28 mouse cellular contexts compared by ENCODE assay signal in the genomic region with DNA sequence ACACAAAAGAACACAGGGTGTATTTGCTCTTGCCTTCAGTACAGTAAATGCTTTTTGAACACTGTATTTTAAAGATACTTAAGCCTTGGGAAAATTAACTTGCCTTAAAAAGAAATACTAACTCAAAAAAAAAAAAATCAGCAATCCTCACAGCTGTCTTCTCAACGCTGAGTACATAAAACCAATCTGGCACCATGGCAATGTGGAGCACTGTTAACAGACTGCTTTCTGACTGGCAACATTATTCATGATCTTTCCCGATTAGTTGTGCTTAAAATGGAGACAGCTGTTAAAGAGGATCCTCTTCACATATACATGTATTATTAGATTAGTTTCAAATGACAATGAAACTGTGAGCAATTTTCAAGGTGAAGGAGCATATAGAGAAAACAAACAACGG.
DNase-seq lines count a peak whose midpoint lies in the region; ATAC-seq lines count a peak whose summit lies in the region.
"Had no signal": no experiment of that assay in that cellular context is flagged by ENCODE, and none has a peak within 500 bp of the region (broad histone marks: within the 10 kb centered on the region; RNA-seq: fewer than 3 reads in every experiment).

No protein-coding gene starts in this region.

- H3K9ac ChIP-seq in forebrain, embryonic 14.5 days (ENCODE audit: low read length) = no peak overlapping the region
- no peak overlapping the region for H3K9ac ChIP-seq in forebrain, embryonic 16.5 days (replicated peaks; ENCODE audit: low read depth, low read length)
- H3K9ac ChIP-seq: embryonic facial prominence, embryonic 13.5 days; heart, embryonic 12.5 days; limb, embryonic 15.5 days; liver, embryonic 14.5 days; lung, embryonic 15.5 days; neural tube, embryonic 12.5 days had no signal

- no peaks in the 10 kb centered on the region for H3K27me3 ChIP-seq in forebrain, embryonic 14.5 days (replicated peaks; ENCODE audit: control insufficient read depth, insufficient read depth, low read length)
- no peaks in the 10 kb centered on the region for H3K27me3 ChIP-seq in forebrain, embryonic 10.5 days (ENCODE audit: poor library complexity, severe bottlenecking)
- no peaks in the 10 kb centered on the region for H3K27me3 ChIP-seq in forebrain, embryonic 16.5 days (replicated peaks; ENCODE audit: control insufficient read depth, insufficient read depth, low read length)
- H3K27me3 ChIP-seq: embryonic facial prominence, embryonic 13.5 days; heart, embryonic 12.5 days; limb, embryonic 15.5 days; lung, embryonic 15.5 days; megakaryocyte, embryonic 14.5 days; neural tube, embryonic 12.5 days had no signal

- WGBS in forebrain, embryonic 14.5 days = 60% methylated on average over 3 of the region's 3 CpGs
- 82% methylated on average over 3 of the region's 3 CpGs for WGBS in forebrain, embryonic 10.5 days
- WGBS in forebrain, embryonic 16.5 days = 49% methylated on average over 3 of the region's 3 CpGs

- intact Hi-C loops in left cerebral cortex, postnatal 14 days (cut with DNase I) = no loop called here
- intact Hi-C loops in left cerebral cortex, postnatal 36 days (cut with DNase I) = no loop called here

- no peaks in the 10 kb centered on the region for H3K4me1 ChIP-seq in forebrain, embryonic 14.5 days (ENCODE audit: control insufficient read depth, insufficient read depth, low read length)
- H3K4me1 ChIP-seq in forebrain, embryonic 10.5 days = no peaks in the 10 kb centered on the region
- peaks cover 2% of the 10 kb centered on the region; the same call in 1 of the 2 replicates for H3K4me1 ChIP-seq in forebrain, embryonic 16.5 days (replicated peaks; ENCODE audit: control insufficient read depth, insufficient read depth, low read length)
- H3K4me1 ChIP-seq: embryonic facial prominence, embryonic 13.5 days; heart, embryonic 12.5 days; limb, embryonic 15.5 days; lung, embryonic 15.5 days; megakaryocyte, embryonic 14.5 days; neural tube, embryonic 12.5 days had no signal

- DNase-seq in forebrain, embryonic 14.5 days (ENCODE audit: low spot score) = peak; percentile 56
- DNase-seq in forebrain, embryonic 10.5 days (ENCODE audit: extremely low spot score, low spot score) = no peak
- DNase-seq in left cerebral cortex, postnatal 14 days (ENCODE audit: low spot score in 2 of 2) = peak; percentile 6 to 30
- no peak for DNase-seq in left cerebral cortex, postnatal 36 days (ENCODE audit: low spot score in 2 of 2)
- DNase-seq in telencephalon, adult 2 months (ENCODE audit: low read depth, low spot score) = peak; percentile 38
- no peak for DNase-seq in B cell, adult 2 months
- DNase-seq: adrenal gland, postnatal 36 days; cerebellum, adult 11-12 months; cerebellum, postnatal 25 days; gastrocnemius, postnatal 25 days; heart, adult 18-20 months; heart, postnatal 10 days; kidney, adult 9 months; kidney, postnatal 14 days; left cerebral cortex, postnatal 4 days; lung, postnatal 36 days; midbrain, embryonic 14.5 days; thymus, adult 2 months had no signal

- no peak overlapping the region for H3K27ac ChIP-seq in forebrain, embryonic 14.5 days (ENCODE audit: low read depth, low read length)
- H3K27ac ChIP-seq in forebrain, embryonic 10.5 days = no peak overlapping the region
- 0 out of 2 replicates have a peak overlapping the region, but pooled peaks have one; percentile 44 for H3K27ac ChIP-seq in forebrain, embryonic 16.5 days (ENCODE audit: low read length)
- H3K27ac ChIP-seq: embryonic facial prominence, embryonic 13.5 days; hindbrain, postnatal 0 days; limb, embryonic 15.5 days; liver, embryonic 14.5 days; lung, embryonic 15.5 days; neural tube, embryonic 12.5 days had no signal

- no peak for ATAC-seq in forebrain, embryonic 14.5 days
- ATAC-seq in forebrain, embryonic 16.5 days = peak; percentile 84
- ATAC-seq: hindbrain, postnatal 0 days; intestine, embryonic 16.5 days had no signal

- no peak overlapping the region for H3K4me2 ChIP-seq in forebrain, embryonic 14.5 days (ENCODE audit: low read length)
- H3K4me2 ChIP-seq in forebrain, embryonic 16.5 days (ENCODE audit: low read length) = no peak overlapping the region
- H3K4me2 ChIP-seq: embryonic facial prominence, embryonic 13.5 days; heart, embryonic 12.5 days; limb, embryonic 15.5 days; lung, embryonic 15.5 days; neural tube, embryonic 12.5 days had no signal

- H3K4me3 ChIP-seq in forebrain, embryonic 14.5 days (ENCODE audit: low read depth, low read length) = no peak overlapping the region
- no peak overlapping the region for H3K4me3 ChIP-seq in forebrain, embryonic 10.5 days
- no peak overlapping the region for H3K4me3 ChIP-seq in forebrain, embryonic 16.5 days (replicated peaks; ENCODE audit: low read length)
- H3K4me3 ChIP-seq: embryonic facial prominence, embryonic 13.5 days; heart, embryonic 12.5 days; limb, embryonic 15.5 days; lung, embryonic 15.5 days; megakaryocyte, embryonic 14.5 days; neural tube, embryonic 12.5 days had no signal

- no peaks in the 10 kb centered on the region for H3K9me3 ChIP-seq in forebrain, embryonic 14.5 days (replicated peaks; ENCODE audit: control insufficient read depth, low read length)
- H3K9me3 ChIP-seq in forebrain, embryonic 10.5 days = no peaks in the 10 kb centered on the region
- H3K9me3 ChIP-seq in forebrain, embryonic 16.5 days (ENCODE audit: control insufficient read depth, low read length) = no peaks in the 10 kb centered on the region
- H3K9me3 ChIP-seq: embryonic facial prominence, embryonic 13.5 days; heart, embryonic 12.5 days; limb, embryonic 15.5 days; lung, embryonic 15.5 days; megakaryocyte, embryonic 14.5 days; neural tube, embryonic 12.5 days had no signal

- no peaks in the 10 kb centered on the region for H3K36me3 ChIP-seq in forebrain, embryonic 14.5 days (ENCODE audit: control insufficient read depth, insufficient read depth, low read length)
- no peaks in the 10 kb centered on the region for H3K36me3 ChIP-seq in forebrain, embryonic 10.5 days (replicated peaks)
- H3K36me3 ChIP-seq in forebrain, embryonic 16.5 days (ENCODE audit: control insufficient read depth, insufficient read depth) = no peaks in the 10 kb centered on the region
- H3K36me3 ChIP-seq: embryonic facial prominence, embryonic 13.5 days; heart, embryonic 12.5 days; limb, embryonic 15.5 days; lung, embryonic 15.5 days; neural tube, embryonic 12.5 days had no signal

Comparison
In these comparisons a context has a peak if more than half of its experiments do, and no peak if none do; other contexts are left out.
1. DNase-seq: peak in forebrain, embryonic 14.5 days (single experiment), left cerebral cortex, postnatal 14 days (2 of 2) and telencephalon, adult 2 months (single experiment); none in forebrain, embryonic 10.5 days (single experiment), left cerebral cortex, postnatal 36 days (0 of 2) and B cell, adult 2 months (0 of 2).